Mouse (Mus musculus): ENCODE results near the gene Afdn. TPM values are rescaled to one million over a fixed set of nuclear protein-coding genes. Genes with fewer than 3 reads are reported as not detected.

Afdn gene
- polyA plus RNA-seq, 1 experiment from 2014 or later = 59.7 TPM

GRCm38 (mm10) chr17:13735057-13735456 lies 25.3 kb upstream of the Afdn start:
- ATAC-seq (ENCODE audit: insufficient read depth, low FRiP score) = no peak
- WGBS = 79% methylated on average over 5 of the region's 5 CpGs
- no peak overlapping the region; the same call in 1 of the 2 replicates for H3K27ac ChIP-seq (ENCODE audit: low read length)

GRCm38 (mm10) chr17:13735803-13736282 lies 24.5 kb upstream of the Afdn start:
- Histone ChIP-seq H3K4me1 (ENCODE audit: control insufficient read depth, insufficient read depth, low read length) (peaks cover 2% of the 10 kb centered on the region), H3K9ac (ENCODE audit: low read length) (no peak overlapping the region), H3K27ac (ENCODE audit: low read length) (no peak overlapping the region), H3K4me2 (ENCODE audit: low read depth, low read length) (no peak overlapping the region), H3K36me3 (ENCODE audit: control insufficient read depth, insufficient read depth, low read length) (no peaks in the 10 kb centered on the region), H3K27me3 (ENCODE audit: control insufficient read depth, insufficient read depth, low read length) (no peaks in the 10 kb centered on the region), H3K9me3 (replicated peaks; ENCODE audit: control insufficient read depth, low read length) (no peaks in the 10 kb centered on the region), H3K4me3 (replicated peaks; ENCODE audit: low read length) (no peak overlapping the region)
- ATAC-seq (ENCODE audit: insufficient read depth, low FRiP score) = no peak
- WGBS = 64% methylated on average over 8 of the region's 8 CpGs

More at GRCm38 (mm10) chr17:13735057-13735456, 25.3 kb upstream of the Afdn start:
- Histone ChIP-seq H3K4me3 (replicated peaks; ENCODE audit: low read length) (no peak overlapping the region), H3K27me3 (ENCODE audit: control insufficient read depth, insufficient read depth, low read length) (no peaks in the 10 kb centered on the region), H3K4me1 (ENCODE audit: control insufficient read depth, insufficient read depth, low read length) (no peaks in the 10 kb centered on the region), H3K9ac (ENCODE audit: low read length) (no peak overlapping the region), H3K4me2 (ENCODE audit: low read depth, low read length) (no peak overlapping the region), H3K9me3 (replicated peaks; ENCODE audit: control insufficient read depth, low read length) (no peaks in the 10 kb centered on the region), H3K36me3 (ENCODE audit: control insufficient read depth, insufficient read depth, low read length) (no peaks in the 10 kb centered on the region)

GRCm38 (mm10) chr17:13737336-13737735 lies 23.0 kb upstream of the Afdn start:
- H3K36me3 ChIP-seq (ENCODE audit: control insufficient read depth, insufficient read depth, low read length) = no peaks in the 10 kb centered on the region
- H3K9me3 ChIP-seq (replicated peaks; ENCODE audit: control insufficient read depth, low read length) = no peaks in the 10 kb centered on the region
- H3K4me3 ChIP-seq (replicated peaks; ENCODE audit: low read length) = no peak overlapping the region
- 55% methylated on average over 6 of the region's 6 CpGs for WGBS
- no peak overlapping the region for H3K4me2 ChIP-seq (ENCODE audit: low read depth, low read length)
- no peak overlapping the region for H3K9ac ChIP-seq (ENCODE audit: low read length)
- H3K27ac ChIP-seq (ENCODE audit: low read length) = peak overlapping the region; percentile 46; the same call in 1 of the 2 replicates
- H3K27me3 ChIP-seq (ENCODE audit: control insufficient read depth, insufficient read depth, low read length) = no peaks in the 10 kb centered on the region
- peaks cover 15% of the 10 kb centered on the region for H3K4me1 ChIP-seq (ENCODE audit: control insufficient read depth, insufficient read depth, low read length)
- no peak for ATAC-seq (ENCODE audit: insufficient read depth, low FRiP score)

GRCm38 (mm10) chr17:13738121-13738776 lies 22.1 kb upstream of the Afdn start:
- H3K27ac ChIP-seq (ENCODE audit: low read length) = no peak overlapping the region
- H3K9ac ChIP-seq (ENCODE audit: low read length) = no peak overlapping the region
- H3K27me3 ChIP-seq (ENCODE audit: control insufficient read depth, insufficient read depth, low read length) = no peaks in the 10 kb centered on the region
- no peaks in the 10 kb centered on the region for H3K9me3 ChIP-seq (replicated peaks; ENCODE audit: control insufficient read depth, low read length)
- no peak overlapping the region for H3K4me2 ChIP-seq (ENCODE audit: low read depth, low read length)
- H3K36me3 ChIP-seq (ENCODE audit: control insufficient read depth, insufficient read depth, low read length) = no peaks in the 10 kb centered on the region
- ATAC-seq (ENCODE audit: insufficient read depth, low FRiP score) = no peak
- WGBS = 35% methylated on average over 7 of the region's 7 CpGs
- H3K4me3 ChIP-seq (replicated peaks; ENCODE audit: low read length) = no peak overlapping the region
- H3K4me1 ChIP-seq (ENCODE audit: control insufficient read depth, insufficient read depth, low read length) = peaks cover 22% of the 10 kb centered on the region

GRCm38 (mm10) chr17:13738916-13739315 lies 21.4 kb upstream of the Afdn start:
- H3K4me2 ChIP-seq (ENCODE audit: low read depth, low read length) = no peak overlapping the region
- H3K27me3 ChIP-seq (ENCODE audit: control insufficient read depth, insufficient read depth, low read length) = no peaks in the 10 kb centered on the region
- H3K9ac ChIP-seq (ENCODE audit: low read length) = no peak overlapping the region
- no peaks in the 10 kb centered on the region for H3K36me3 ChIP-seq (ENCODE audit: control insufficient read depth, insufficient read depth, low read length)
- ATAC-seq (ENCODE audit: insufficient read depth, low FRiP score) = no peak
- H3K9me3 ChIP-seq (replicated peaks; ENCODE audit: control insufficient read depth, low read length) = no peaks in the 10 kb centered on the region
- peaks cover 29% of the 10 kb centered on the region for H3K4me1 ChIP-seq (ENCODE audit: control insufficient read depth, insufficient read depth, low read length)
- WGBS = 92% methylated on average over 2 of the region's 2 CpGs
- H3K27ac ChIP-seq (ENCODE audit: low read length) = no peak overlapping the region
- no peak overlapping the region for H3K4me3 ChIP-seq (replicated peaks; ENCODE audit: low read length)

- Histone ChIP-seq H3K27ac (ENCODE audit: low read length) (peak overlapping the region; percentile 97; the same call in 1 of the 2 replicates), H3K4me1 (ENCODE audit: control insufficient read depth, insufficient read depth, low read length) (peaks cover 34% of the 10 kb centered on the region)
Measured at GRCm38 (mm10) chr17:13739981-13740380, 20.4 kb upstream of the Afdn start.

GRCm38 (mm10) chr17:13740796-13741195 lies 19.5 kb upstream of the Afdn start:
- peak overlapping the region; percentile 97 for H3K27ac ChIP-seq (ENCODE audit: low read length)
- 25% methylated on average over 2 of the region's 2 CpGs for WGBS
- H3K4me2 ChIP-seq (ENCODE audit: low read depth, low read length) = peak overlapping the region; percentile 21; the same call in 1 of the 2 replicates
- 0 out of 2 replicates have a peak overlapping the region, but pooled peaks have one; percentile 36 for H3K9ac ChIP-seq (ENCODE audit: low read length)
- no peak for ATAC-seq (ENCODE audit: insufficient read depth, low FRiP score)
- H3K36me3 ChIP-seq (ENCODE audit: control insufficient read depth, insufficient read depth, low read length) = no peaks in the 10 kb centered on the region
- H3K4me1 ChIP-seq (ENCODE audit: control insufficient read depth, insufficient read depth, low read length) = peaks cover 38% of the 10 kb centered on the region
- H3K4me3 ChIP-seq (replicated peaks; ENCODE audit: low read length) = no peak overlapping the region
- no peaks in the 10 kb centered on the region for H3K9me3 ChIP-seq (replicated peaks; ENCODE audit: control insufficient read depth, low read length)
- no peaks in the 10 kb centered on the region for H3K27me3 ChIP-seq (ENCODE audit: control insufficient read depth, insufficient read depth, low read length)

More at GRCm38 (mm10) chr17:13739981-13740380, 20.4 kb upstream of the Afdn start:
- H3K27me3 ChIP-seq (ENCODE audit: control insufficient read depth, insufficient read depth, low read length) = no peaks in the 10 kb centered on the region
- ATAC-seq (ENCODE audit: insufficient read depth, low FRiP score) = no peak
- H3K9ac ChIP-seq (ENCODE audit: low read length) = no peak overlapping the region
- H3K4me2 ChIP-seq (ENCODE audit: low read depth, low read length) = no peak overlapping the region
- WGBS = 65% methylated on average over 5 of the region's 5 CpGs
- no peak overlapping the region for H3K4me3 ChIP-seq (replicated peaks; ENCODE audit: low read length)
- no peaks in the 10 kb centered on the region for H3K9me3 ChIP-seq (replicated peaks; ENCODE audit: control insufficient read depth, low read length)
- no peaks in the 10 kb centered on the region for H3K36me3 ChIP-seq (ENCODE audit: control insufficient read depth, insufficient read depth, low read length)

- Histone ChIP-seq H3K36me3 (ENCODE audit: control insufficient read depth, insufficient read depth, low read length) (no peaks in the 10 kb centered on the region), H3K4me3 (replicated peaks; ENCODE audit: low read length) (no peak overlapping the region), H3K4me1 (ENCODE audit: control insufficient read depth, insufficient read depth, low read length) (peaks cover 40% of the 10 kb centered on the region), H3K27ac (ENCODE audit: low read length) (peak overlapping the region; percentile 97), H3K9ac (ENCODE audit: low read length) (no peak overlapping the region), H3K4me2 (ENCODE audit: low read depth, low read length) (no peak overlapping the region), H3K27me3 (ENCODE audit: control insufficient read depth, insufficient read depth, low read length) (no peaks in the 10 kb centered on the region), H3K9me3 (replicated peaks; ENCODE audit: control insufficient read depth, low read length) (no peaks in the 10 kb centered on the region)
- 51% methylated on average over 7 of the region's 7 CpGs for WGBS
- no peak for ATAC-seq (ENCODE audit: insufficient read depth, low FRiP score)
Measured at GRCm38 (mm10) chr17:13741611-13742010, 18.7 kb upstream of the Afdn start.

- H3K9ac ChIP-seq (ENCODE audit: low read length) = no peak overlapping the region
- H3K4me1 ChIP-seq (ENCODE audit: control insufficient read depth, insufficient read depth, low read length) = peaks cover 40% of the 10 kb centered on the region
- H3K27me3 ChIP-seq (ENCODE audit: control insufficient read depth, insufficient read depth, low read length) = no peaks in the 10 kb centered on the region
- H3K4me3 ChIP-seq (replicated peaks; ENCODE audit: low read length) = no peak overlapping the region
- no peak for ATAC-seq (ENCODE audit: insufficient read depth, low FRiP score)
- WGBS = 40% methylated on average over 2 of the region's 2 CpGs
- no peaks in the 10 kb centered on the region for H3K9me3 ChIP-seq (replicated peaks; ENCODE audit: control insufficient read depth, low read length)
- peak overlapping the region; percentile 40; the same call in 1 of the 2 replicates for H3K4me2 ChIP-seq (ENCODE audit: low read depth, low read length)
- no peaks in the 10 kb centered on the region for H3K36me3 ChIP-seq (ENCODE audit: control insufficient read depth, insufficient read depth, low read length)
- peak overlapping the region; percentile 97 for H3K27ac ChIP-seq (ENCODE audit: low read length)
Measured at GRCm38 (mm10) chr17:13742334-13742733, 18.0 kb upstream of the Afdn start.
